Mouse (Mus musculus) heart, adult 2 months (tissue): ENCODE results near the gene Pitpnc1.

Source experiments
- CTCF ChIP-seq: fragments of 200-600 bp; IDR thresholded peaks from 2 replicates; pipeline ENCODE4 v1.8.1; 2022; ENCODE audit warnings: antibody characterized with exemption, mild to moderate bottlenecking, moderate library complexity
- EP300 ChIP-seq: fragments of 200-500 bp; IDR thresholded peaks from 2 replicates; pipeline ENCODE4 v1.6.1; 2011; ENCODE audit warnings: low read depth, low read length, control low read depth; ENCODE audit not compliant: insufficient read depth

DNA sequence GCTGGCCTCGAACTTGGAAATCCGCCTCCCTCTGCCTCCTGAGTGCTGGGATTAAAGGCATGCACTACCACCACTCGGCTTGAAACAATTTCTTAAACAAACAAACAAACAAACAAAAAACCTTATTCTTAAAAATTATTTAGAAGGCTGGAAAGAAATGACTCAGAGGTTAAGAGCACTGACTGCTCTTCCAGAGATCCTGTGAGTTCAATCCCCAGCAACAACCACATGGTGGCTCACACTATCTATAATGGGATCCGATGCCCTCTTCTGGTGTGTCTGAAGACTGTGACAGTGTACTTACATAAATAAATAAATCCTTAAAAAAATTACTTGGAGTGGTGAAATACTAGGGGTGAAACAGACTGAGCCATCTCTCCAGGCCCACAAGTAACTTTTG lies 309.3 kb downstream of the Pitpnc1 start:
- TF ChIP-seq EP300: no peak
- no peak for TF ChIP-seq CTCF
